Comparison of ENCODE assay signal across 26 mouse cellular contexts in genomic region chr11:33150364-33150763, GRCm38 (mm10). TPM values are rescaled to one million over a fixed set of nuclear protein-coding genes. Genes with fewer than 3 reads are reported as not detected.
"Had no signal": no experiment of that assay in that cellular context is flagged by ENCODE, and none has a peak within 500 bp of the region (broad histone marks: within the 10 kb centered on the region; RNA-seq: fewer than 3 reads in every experiment).

No protein-coding gene starts in this region.

- H3K4me2 ChIP-seq: lung, embryonic 15.5 days; midbrain, embryonic 12.5 days; neural tube, embryonic 13.5 days; neural tube, embryonic 15.5 days had no signal

- H3K9ac ChIP-seq: lung, embryonic 15.5 days; midbrain, embryonic 12.5 days; neural tube, embryonic 13.5 days; neural tube, embryonic 15.5 days had no signal

- H3K27ac ChIP-seq: lung, embryonic 15.5 days; macrophage; midbrain, embryonic 12.5 days; neural tube, embryonic 13.5 days; neural tube, embryonic 15.5 days had no signal

- ATAC-seq: lung, postnatal 0 days had no signal

- H3K9me3 ChIP-seq: lung, embryonic 15.5 days; megakaryocyte, embryonic 14.5 days; midbrain, embryonic 12.5 days; neural tube, embryonic 13.5 days; neural tube, embryonic 15.5 days had no signal

- H3K4me3 ChIP-seq: lung, embryonic 15.5 days; megakaryocyte, embryonic 14.5 days; midbrain, embryonic 12.5 days; neural tube, embryonic 13.5 days; neural tube, embryonic 15.5 days had no signal

- DNase-seq: lung, adult 2 months; lung, postnatal 14 days; lung, postnatal 36 days; midbrain, embryonic 14.5 days; retina, postnatal 1 day; right cerebral cortex, adult 18-20 months; right cerebral cortex, postnatal 25 days; right cerebral cortex, postnatal 4 days; spleen, adult 18-20 months; thymus, adult 18-20 months; thymus, postnatal 14 days; thymus, postnatal 36 days had no signal

RNA-seq across cellular contexts. Expression of gene Fgf18, which starts 3.2 kb away (rescaled TPM):
- total RNA-seq: megakaryocyte progenitor cell, adult 5-6 weeks; monocyte, adult 5-6 weeks had no signal
- polyA plus RNA-seq: macrophage; small intestine, adult 2 months had no signal

RNA-seq across cellular contexts. Expression of gene Tlx3, which starts 53.0 kb away (rescaled TPM):
- total RNA-seq: megakaryocyte progenitor cell, adult 5-6 weeks; monocyte, adult 5-6 weeks had no signal
- polyA plus RNA-seq: liver, embryonic 16.5 days; lung, adult 2 months; lung, postnatal 0 days; macrophage; small intestine, adult 2 months; stomach, embryonic 14.5 days; stomach, embryonic 16.5 days; thymus, postnatal 0 days had no signal
